Mouse (Mus musculus): Measurements from ENCODE around the gene Rhbdf2. TPM values are rescaled to one million over a fixed set of nuclear protein-coding genes. Genes with fewer than 3 reads are reported as not detected.

The Rhbdf2 gene
- total RNA-seq (2023): 19.1 TPM

GRCm38 (mm10) chr11:116626299-116627071 is at the start of gene Rhbdf2:
TSS of gene Rhbdf2 (minus strand) at chr11:116627019.

GRCm38 (mm10) chr11:116654255-116654821 is 27.5 kb upstream of the Rhbdf2 start, which contains the start of gene Cygb:
TSS of gene Cygb (minus strand) at chr11:116654313.

GRCm38 (mm10) chr11:116653234-116653633 is 26.4 kb upstream of the Rhbdf2 start, which contains the start of gene Prcd:
TSS of gene Prcd (plus strand) at chr11:116653534.

GRCm38 (mm10) chr11:116586310-116586709 is 40.5 kb downstream of the Rhbdf2 start, which contains the start of gene Aanat:
TSS of gene Aanat (plus strand) at chr11:116586432.

GRCm38 (mm10) chr11:116581376-116581814 is 45.4 kb downstream of the Rhbdf2 start, which contains the start of gene Ube2o:
TSS of gene Ube2o (minus strand) at chr11:116581447.

Other genes with a start within 250 kb of the Rhbdf2 start
- 8.8 TPM for gene Rnf157, start 214.0 kb downstream of the Rhbdf2 start, total RNA-seq (2023)
- gene Ubald2, start 192.9 kb downstream of the Rhbdf2 start, total RNA-seq (2023): 107 TPM
- 0.21 TPM for gene Qrich2, start 160.8 kb downstream of the Rhbdf2 start, total RNA-seq (2023)
- 78.4 TPM for gene Prpsap1, start 132.8 kb downstream of the Rhbdf2 start, total RNA-seq (2023)
- 0.18 TPM for gene Sphk1, start 96.1 kb downstream of the Rhbdf2 start, total RNA-seq (2023)
- gene Ube2o, start 45.6 kb downstream of the Rhbdf2 start, total RNA-seq (2023): 24.5 TPM
- gene Aanat, start 40.6 kb downstream of the Rhbdf2 start, total RNA-seq (2023): not detected
- gene Prcd, start 26.5 kb upstream of the Rhbdf2 start, total RNA-seq (2023): not detected
- not detected for gene Cygb, start 27.3 kb upstream of the Rhbdf2 start, total RNA-seq (2023)
- not detected for gene St6galnac1, start 148.5 kb upstream of the Rhbdf2 start, total RNA-seq (2023)
- gene Mxra7, start 201.0 kb upstream of the Rhbdf2 start, total RNA-seq (2023): 0.71 TPM
- 55.9 TPM for gene Mettl23, start 216.3 kb upstream of the Rhbdf2 start, total RNA-seq (2023)
- 59.3 TPM for gene Jmjd6, start 216.4 kb upstream of the Rhbdf2 start, total RNA-seq (2023)
- 20.3 TPM for gene Mfsd11, start 225.4 kb upstream of the Rhbdf2 start, total RNA-seq (2023)
- gene Srsf2, start 226.1 kb upstream of the Rhbdf2 start, total RNA-seq (2023): 408 TPM